Mouse (Mus musculus) midbrain, embryonic 12.5 days (tissue): Measurements from ENCODE around the gene Selenoh. TPM values are rescaled to one million over a fixed set of nuclear protein-coding genes. Genes with fewer than 3 reads are reported as not detected.
"Not testable (repeated sequence)": the region's sequence is repeated elsewhere in the genome, so short reads cannot be mapped to it uniquely, and the experiment has no call there.

ENCODE experiments used
- ATAC-seq: fragments of 200-750 bp; cut with Nextera tagmentation; 2 replicates; pipeline ENCODE4 v1.8.0; 2017; ENCODE audit warnings: low read depth, moderate TSS enrichment, moderate library complexity; ENCODE audit not compliant: low FRiP score
- H3K27ac ChIP-seq: fragments of 300-500 bp; sonication (generic); replicated peaks from 2 replicates; pipeline ENCODE4 v1.5.1; 2016; ENCODE audit warnings: mild to moderate bottlenecking
- H3K27me3 ChIP-seq: fragments of 300-500 bp; sonication (generic); 2 replicates; pipeline ENCODE4 v1.6.1; 2016; ENCODE audit warnings: mild to moderate bottlenecking
- H3K36me3 ChIP-seq: fragments of 300-500 bp; sonication (generic); 2 replicates; pipeline ENCODE4 v1.6.1; 2016
- H3K4me1 ChIP-seq: fragments of 300-500 bp; sonication (generic); 2 replicates; pipeline ENCODE4 v1.6.1; 2016
- H3K4me2 ChIP-seq: fragments of 300-500 bp; sonication (generic); replicated peaks from 2 replicates; pipeline ENCODE4 v1.6.1; 2016; ENCODE audit warnings: mild to moderate bottlenecking, moderate library complexity
- H3K4me3 ChIP-seq: fragments of 300-500 bp; sonication (generic); 2 replicates; pipeline ENCODE4 v1.5.1; 2016; ENCODE audit warnings: mild to moderate bottlenecking
- H3K9ac ChIP-seq: fragments of 300-500 bp; sonication (generic); replicated peaks from 2 replicates; pipeline ENCODE4 v1.6.1; 2016; ENCODE audit warnings: mild to moderate bottlenecking, moderate library complexity
- H3K9me3 ChIP-seq: fragments of 300-500 bp; sonication (generic); 2 replicates; pipeline ENCODE4 v1.6.1; 2016; ENCODE audit warnings: mild to moderate bottlenecking
- WGBS: fragments of 180-500 bp; shearing (Covaris S2); methylation state at CpG from one replicate; pipeline ENCODE4 v1.1.7; 2016; 5-methylcytosine and 5-hydroxymethylcytosine counted together
- polyA plus RNA-seq: library from polyadenylated mRNA; unstranded; fragments of >200 nt; fragmentation: Nextera tagmentation; extraction: Ambion mirVana; gene quantifications from 2 replicates; pipeline ENCODE4 v1.2.1, GENCODE M21; 2016

Gene Selenoh
- polyA plus RNA-seq, 1 experiment from 2014 or later = 374 TPM

- peaks cover 70% of the 10 kb centered on the region for H3K36me3 ChIP-seq
- no peak overlapping the region for H3K4me3 ChIP-seq
- no peak overlapping the region for H3K9ac ChIP-seq
- no peaks in the 10 kb centered on the region for H3K4me1 ChIP-seq
- no peak overlapping the region for H3K4me2 ChIP-seq
- H3K27ac ChIP-seq = no peak overlapping the region
- WGBS = 93% methylated on average over 5 of the region's 5 CpGs
- no peaks in the 10 kb centered on the region for H3K9me3 ChIP-seq
- H3K27me3 ChIP-seq = no peaks in the 10 kb centered on the region
- ATAC-seq = no peak
Observed at GRCm38 (mm10) chr2:84695007-84695695, 24.6 kb upstream of the Selenoh start.

GRCm38 (mm10) chr2:84690050-84690449 is 19.5 kb upstream of the Selenoh start:
- Histone ChIP-seq H3K27ac (no peak overlapping the region), H3K9ac (no peak overlapping the region), H3K9me3 (no peaks in the 10 kb centered on the region), H3K27me3 (no peaks in the 10 kb centered on the region), H3K4me1 (no peaks in the 10 kb centered on the region), H3K4me3 (no peak overlapping the region), H3K36me3 (peaks cover 89% of the 10 kb centered on the region), H3K4me2 (no peak overlapping the region)
- ATAC-seq = no peak
- 93% methylated on average over 12 of the region's 12 CpGs for WGBS

- Histone ChIP-seq H3K27me3 (no peaks in the 10 kb centered on the region), H3K4me2 (no peak overlapping the region), H3K4me1 (no peaks in the 10 kb centered on the region), H3K9ac (no peak overlapping the region), H3K27ac (no peak overlapping the region), H3K36me3 (peaks cover 85% of the 10 kb centered on the region), H3K9me3 (no peaks in the 10 kb centered on the region), H3K4me3 (no peak overlapping the region)
- WGBS = 83% methylated on average over 2 of the region's 2 CpGs
- no peak for ATAC-seq
Observed at GRCm38 (mm10) chr2:84688080-84688844, 17.7 kb upstream of the Selenoh start.

- Histone ChIP-seq H3K27ac (no peak overlapping the region), H3K4me1 (peaks cover 11% of the 10 kb centered on the region), H3K4me3 (no peak overlapping the region), H3K9me3 (no peaks in the 10 kb centered on the region), H3K27me3 (no peaks in the 10 kb centered on the region), H3K9ac (no peak overlapping the region), H3K36me3 (peaks cover 41% of the 10 kb centered on the region), H3K4me2 (no peak overlapping the region)
- no peak for ATAC-seq
- 88% methylated on average over 6 of the region's 6 CpGs for WGBS
Observed at GRCm38 (mm10) chr2:84682605-84683183, 12.1 kb upstream of the Selenoh start.

- Histone ChIP-seq H3K4me1 (peaks cover 17% of the 10 kb centered on the region), H3K27me3 (no peaks in the 10 kb centered on the region), H3K4me2 (peak within 1 kb of the TSS; percentile 87), H3K9me3 (no peaks in the 10 kb centered on the region), H3K4me3 (peak within 1 kb of the TSS; percentile 98), H3K9ac (peak within 1 kb of the TSS; percentile 86), H3K27ac (peak within 1 kb of the TSS; percentile 56), H3K36me3 (peaks cover 26% of the 10 kb centered on the region)
- 19% methylated on average over 8 of the region's 8 CpGs for whole genome bisulfite sequencing
- no peak for ATAC-seq
Observed at GRCm38 (mm10) chr2:84679016-84679415, 8.4 kb upstream of the Selenoh start, which contains the start of gene Tmx2. Tmx2 (minus strand) TSS chr2:84679140.

- peak; percentile 100 for ATAC-seq
- Histone ChIP-seq H3K4me3 (peak within 1 kb of the TSS; percentile 98), H3K27ac (peak within 1 kb of the TSS; percentile 61), H3K4me2 (peak within 1 kb of the TSS; percentile 87), H3K9me3 (no peaks in the 10 kb centered on the region), H3K4me1 (peaks cover 17% of the 10 kb centered on the region), H3K27me3 (no peaks in the 10 kb centered on the region), H3K36me3 (peaks cover 31% of the 10 kb centered on the region), H3K9ac (peak within 1 kb of the TSS; percentile 86)
- WGBS = under 1% methylated on average over 44 of the region's 44 CpGs
Observed at GRCm38 (mm10) chr2:84677968-84678880, 7.7 kb upstream of the Selenoh start, which contains the start of the genes Gm28635 and Med19. Gm28635 (minus strand) TSS chr2:84678041. Med19 (plus strand) TSS chr2:84678402.

GRCm38 (mm10) chr2:84677270-84677967 is 6.8 kb upstream of the Selenoh start:
- ATAC-seq = peak; percentile 53
- 11% methylated on average over 22 of the region's 22 CpGs for WGBS
- Histone ChIP-seq H3K36me3 (peaks cover 39% of the 10 kb centered on the region), H3K4me3 (peak overlapping the region; percentile 98), H3K9me3 (no peaks in the 10 kb centered on the region), H3K9ac (peak overlapping the region; percentile 65), H3K4me1 (peaks cover 17% of the 10 kb centered on the region), H3K4me2 (peak overlapping the region; percentile 65), H3K27me3 (no peaks in the 10 kb centered on the region), H3K27ac (peak overlapping the region; percentile 61; the same call in 1 of the 2 replicates)

- H3K9ac ChIP-seq, ATAC-seq, H3K27ac ChIP-seq, H3K4me3 ChIP-seq, H3K27me3 ChIP-seq, H3K9me3 ChIP-seq: not testable (repeated sequence)
- 82% methylated on average over 4 of the region's 5 CpGs for WGBS
- peak overlapping the region; percentile 71; the same call in 1 of the 2 replicates for H3K4me2 ChIP-seq
- H3K4me1 ChIP-seq = peaks cover 11% of the 10 kb centered on the region
- peaks cover 45% of the 10 kb centered on the region for H3K36me3 ChIP-seq
Observed at GRCm38 (mm10) chr2:84671535-84671934, 965 bp upstream of the Selenoh start.

- Histone ChIP-seq H3K27me3 (no peaks in the 10 kb centered on the region), H3K4me2 (peak overlapping the region; percentile 71), H3K9ac (peak overlapping the region; percentile 85), H3K27ac (peak overlapping the region; percentile 93), H3K36me3 (peaks cover 35% of the 10 kb centered on the region), H3K4me3 (peak overlapping the region; percentile 78), H3K4me1 (peaks cover 11% of the 10 kb centered on the region), H3K9me3 (no peaks in the 10 kb centered on the region)
- peak; percentile 84 for ATAC-seq
- WGBS = 4% methylated on average over 39 of the region's 39 CpGs
Observed at GRCm38 (mm10) chr2:84669828-84670568, 572 bp downstream of the Selenoh start.

GRCm38 (mm10) chr2:84666081-84666480 is 4.5 kb downstream of the Selenoh start:
- no peak for ATAC-seq
- H3K4me2 ChIP-seq = no peak overlapping the region
- no peak overlapping the region for H3K9ac ChIP-seq
- peaks cover 11% of the 10 kb centered on the region for H3K4me1 ChIP-seq
- H3K4me3 ChIP-seq = no peak overlapping the region
- WGBS = 69% methylated on average over 12 of the region's 12 CpGs
- H3K9me3 ChIP-seq = 0 out of 2 replicates have a peak, but pooled peaks cover 3% of the 10 kb centered on the region
- H3K27me3 ChIP-seq = no peaks in the 10 kb centered on the region
- peaks cover 10% of the 10 kb centered on the region; the same call in 1 of the 2 replicates for H3K36me3 ChIP-seq
- no peak overlapping the region for H3K27ac ChIP-seq
